Mouse (Mus musculus): ENCODE data around the gene Tmem212. TPM values are rescaled to one million over a fixed set of nuclear protein-coding genes. Genes with fewer than 3 reads are reported as not detected.

Gene Tmem212
- polyA plus RNA-seq, 1 experiment = not detected

DNA sequence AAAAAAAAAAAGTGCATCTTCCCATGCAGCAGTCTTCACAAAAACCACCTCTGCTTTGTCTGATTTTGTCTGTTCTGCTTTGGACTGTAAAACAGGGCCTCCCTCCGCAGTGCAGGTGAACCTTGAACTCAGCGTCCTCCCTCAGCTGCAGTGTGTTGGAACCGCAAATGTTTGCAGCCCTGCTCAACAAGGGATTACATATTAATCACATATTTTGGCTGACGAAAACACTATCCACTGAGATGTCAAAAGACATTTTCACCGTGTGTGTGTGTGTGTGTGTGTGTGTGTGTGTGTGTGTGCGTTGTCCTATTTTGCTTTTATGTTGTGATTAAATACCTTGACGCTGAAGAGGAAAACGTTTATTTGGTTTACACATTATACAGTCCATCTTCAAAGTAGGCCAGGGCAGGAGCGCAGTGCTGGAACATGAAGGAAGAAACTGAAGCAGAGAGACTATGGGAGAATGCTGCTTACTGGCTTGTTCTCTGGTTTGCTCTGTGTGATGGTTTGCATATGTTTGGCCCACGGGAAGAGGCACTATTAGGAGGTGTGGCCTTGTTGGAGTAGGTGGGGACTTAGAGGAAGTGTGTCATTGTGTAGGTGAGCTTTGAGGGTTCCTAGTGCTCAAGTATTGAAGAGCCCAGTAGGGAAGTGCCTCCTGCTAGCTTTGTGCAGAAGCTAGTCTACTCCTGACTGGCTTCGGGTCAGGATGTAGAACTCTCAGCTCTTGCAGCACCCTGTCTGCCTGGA lies 25.3 kb upstream of the Tmem212 start:
- Histone ChIP-seq H3K79me2 (ENCODE audit: control insufficient read depth, insufficient read depth) (no peaks in the 10 kb centered on the region), H3K79me3 (ENCODE audit: low read depth) (no peaks in the 10 kb centered on the region), H3K27me3 (ENCODE audit: control insufficient read depth, insufficient read depth, insufficient read length) (no peaks in the 10 kb centered on the region), H3K4me3 (ENCODE audit: insufficient read depth, poor library complexity, severe bottlenecking) (no peak overlapping the region), H3K36me3 (ENCODE audit: control insufficient read depth, insufficient read depth) (no peaks in the 10 kb centered on the region), H3ac (ENCODE audit: control insufficient read depth, insufficient read length, low read depth) (no peak overlapping the region)
- TF ChIP-seq MYOD1 (IDR thresholded peaks at IDR 0.05; ENCODE audit: control insufficient read depth, insufficient read length, low read depth) = no peak

DNA sequence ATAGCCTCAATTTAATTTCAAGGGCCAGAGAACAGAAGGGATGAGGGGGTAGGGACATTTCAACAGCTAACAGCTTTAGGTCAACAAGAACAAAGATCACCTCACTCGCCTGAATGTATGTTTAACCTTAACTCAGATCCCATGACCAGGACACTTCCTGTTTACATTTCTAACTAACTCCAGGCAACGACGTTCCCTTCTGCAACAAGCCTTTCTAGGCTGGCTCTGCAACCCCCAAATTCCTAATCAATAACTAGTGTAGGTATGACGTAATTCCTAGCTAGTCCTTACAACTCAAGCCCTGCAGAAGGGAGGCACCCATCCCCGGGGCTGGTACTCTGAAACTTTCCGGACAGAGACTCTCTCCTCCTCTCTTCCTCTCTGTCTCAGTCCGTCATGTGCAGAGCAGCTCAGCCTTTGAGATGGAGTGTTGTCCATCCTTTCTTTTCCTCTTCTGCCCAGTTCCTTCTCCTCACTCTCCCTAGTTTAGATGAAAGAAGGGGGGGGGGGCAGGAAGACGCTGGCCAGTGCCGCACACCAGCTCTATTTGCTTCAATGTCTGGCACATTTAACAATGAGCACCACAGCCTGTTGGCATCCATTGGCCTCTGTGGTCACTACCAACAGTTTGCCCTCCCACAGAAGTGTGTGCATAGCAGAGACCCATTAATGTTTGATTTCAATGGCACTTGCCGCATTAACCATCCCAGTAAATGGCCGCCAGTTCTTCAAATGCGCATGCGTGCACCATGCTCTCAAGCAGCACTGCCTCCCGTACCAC lies 22.7 kb upstream of the Tmem212 start:
- no peak overlapping the region for H3K4me3 ChIP-seq (ENCODE audit: insufficient read depth, poor library complexity, severe bottlenecking)
- no peaks in the 10 kb centered on the region for H3K79me3 ChIP-seq (ENCODE audit: low read depth)
- no peaks in the 10 kb centered on the region for H3K79me2 ChIP-seq (ENCODE audit: control insufficient read depth, insufficient read depth)
- H3ac ChIP-seq (ENCODE audit: control insufficient read depth, insufficient read length, low read depth) = no peak overlapping the region
- no peak for TF ChIP-seq MAX (IDR thresholded peaks at IDR 0.05)
- no peak for TF ChIP-seq MYOD1 (IDR thresholded peaks at IDR 0.05; ENCODE audit: control insufficient read depth, insufficient read length, low read depth)
- TF ChIP-seq MYOG (IDR thresholded peaks at IDR 0.05; ENCODE audit: control insufficient read depth, extremely low read depth, insufficient read length) = no peak
- TF ChIP-seq USF1 (IDR thresholded peaks at IDR 0.05; ENCODE audit: low read depth) = no peak
- TF ChIP-seq CTCF (IDR thresholded peaks at IDR 0.05; ENCODE audit: control insufficient read depth, insufficient read depth, insufficient read length) = no peak
- no peak for TF ChIP-seq FOSL1 (IDR thresholded peaks at IDR 0.05; ENCODE audit: insufficient read depth, low read length, poor library complexity, severe bottlenecking)
- no peak for TF ChIP-seq CEBPB (IDR thresholded peaks at IDR 0.05; ENCODE audit: low read depth)
- no peaks in the 10 kb centered on the region for H3K27me3 ChIP-seq (ENCODE audit: control insufficient read depth, insufficient read depth, insufficient read length)
- no peaks in the 10 kb centered on the region for H3K36me3 ChIP-seq (ENCODE audit: control insufficient read depth, insufficient read depth)

GRCm38 (mm10) chr3:27909016-27909415 lies 12.8 kb upstream of the Tmem212 start:
- no peak overlapping the region for H3ac ChIP-seq (ENCODE audit: control insufficient read depth, insufficient read length, low read depth)
- H3K79me2 ChIP-seq (ENCODE audit: control insufficient read depth, insufficient read depth) = no peaks in the 10 kb centered on the region
- H3K79me3 ChIP-seq (ENCODE audit: low read depth) = no peaks in the 10 kb centered on the region
- H3K27me3 ChIP-seq (ENCODE audit: control insufficient read depth, insufficient read depth, insufficient read length) = no peaks in the 10 kb centered on the region
- TF ChIP-seq FOSL1 (IDR thresholded peaks at IDR 0.05; ENCODE audit: insufficient read depth, low read length, poor library complexity, severe bottlenecking) = no peak
- TF ChIP-seq USF1 (IDR thresholded peaks at IDR 0.05; ENCODE audit: low read depth) = no peak
- TF ChIP-seq MYOG (IDR thresholded peaks at IDR 0.05; ENCODE audit: control insufficient read depth, extremely low read depth, insufficient read length) = no peak
- no peaks in the 10 kb centered on the region for H3K36me3 ChIP-seq (ENCODE audit: control insufficient read depth, insufficient read depth)
- H3K4me3 ChIP-seq (ENCODE audit: insufficient read depth, poor library complexity, severe bottlenecking) = no peak overlapping the region

DNA sequence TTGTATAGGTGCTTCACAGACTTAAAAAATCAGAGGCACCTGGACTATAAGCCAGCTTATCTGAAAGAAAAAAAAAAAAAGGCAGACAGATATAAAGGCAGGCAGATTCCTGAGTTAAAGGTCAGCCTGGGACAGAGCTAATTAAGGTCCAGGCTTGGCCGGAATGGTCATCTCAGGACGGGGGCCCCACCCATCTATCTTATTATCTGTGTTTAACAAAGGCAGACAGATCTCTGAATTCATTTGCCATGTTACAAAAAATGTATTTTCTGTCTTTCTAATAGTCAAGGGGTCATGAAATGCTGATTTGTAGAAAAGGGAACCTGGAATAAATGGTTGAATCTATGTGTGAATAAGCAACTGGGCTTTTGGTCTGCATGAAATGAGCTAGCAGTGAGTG lies 12.1 kb upstream of the Tmem212 start:
- no peak for TF ChIP-seq MYOD1 (IDR thresholded peaks at IDR 0.05; ENCODE audit: control insufficient read depth, insufficient read length, low read depth)
- no peak for TF ChIP-seq MAX (IDR thresholded peaks at IDR 0.05)
- TF ChIP-seq MYOG (IDR thresholded peaks at IDR 0.05; ENCODE audit: control insufficient read depth, extremely low read depth, insufficient read length) = no peak
- no peak for TF ChIP-seq CTCF (IDR thresholded peaks at IDR 0.05; ENCODE audit: control insufficient read depth, insufficient read depth, insufficient read length)
- no peak for TF ChIP-seq CEBPB (IDR thresholded peaks at IDR 0.05; ENCODE audit: low read depth)
- TF ChIP-seq FOSL1 (IDR thresholded peaks at IDR 0.05; ENCODE audit: insufficient read depth, low read length, poor library complexity, severe bottlenecking) = no peak
- TF ChIP-seq USF1 (IDR thresholded peaks at IDR 0.05; ENCODE audit: low read depth) = no peak
- H3K4me3 ChIP-seq (ENCODE audit: insufficient read depth, poor library complexity, severe bottlenecking) = no peak overlapping the region

GRCm38 (mm10) chr3:27907301-27907700 lies 11.1 kb upstream of the Tmem212 start:
- Histone ChIP-seq H3K36me3 (ENCODE audit: control insufficient read depth, insufficient read depth) (no peaks in the 10 kb centered on the region), H3ac (ENCODE audit: control insufficient read depth, insufficient read length, low read depth) (no peak overlapping the region), H3K4me3 (ENCODE audit: insufficient read depth, poor library complexity, severe bottlenecking) (no peak overlapping the region), H3K79me3 (ENCODE audit: low read depth) (no peaks in the 10 kb centered on the region), H3K79me2 (ENCODE audit: control insufficient read depth, insufficient read depth) (no peaks in the 10 kb centered on the region), H3K27me3 (ENCODE audit: control insufficient read depth, insufficient read depth, insufficient read length) (no peaks in the 10 kb centered on the region)
- TF ChIP-seq MAX (IDR thresholded peaks at IDR 0.05) = no peak
- TF ChIP-seq MYOD1 (IDR thresholded peaks at IDR 0.05; ENCODE audit: control insufficient read depth, insufficient read length, low read depth) = no peak
- no peak for TF ChIP-seq FOSL1 (IDR thresholded peaks at IDR 0.05; ENCODE audit: insufficient read depth, low read length, poor library complexity, severe bottlenecking)
- no peak for TF ChIP-seq MYOG (IDR thresholded peaks at IDR 0.05; ENCODE audit: control insufficient read depth, extremely low read depth, insufficient read length)
- TF ChIP-seq USF1 (IDR thresholded peaks at IDR 0.05; ENCODE audit: low read depth) = no peak
- no peak for TF ChIP-seq CTCF (IDR thresholded peaks at IDR 0.05; ENCODE audit: control insufficient read depth, insufficient read depth, insufficient read length)
- TF ChIP-seq CEBPB (IDR thresholded peaks at IDR 0.05; ENCODE audit: low read depth) = no peak

More for the DNA sequence above, 12.1 kb upstream of the Tmem212 start:
- H3K79me2 ChIP-seq (ENCODE audit: control insufficient read depth, insufficient read depth) = no peaks in the 10 kb centered on the region
- H3K27me3 ChIP-seq (ENCODE audit: control insufficient read depth, insufficient read depth, insufficient read length) = no peaks in the 10 kb centered on the region
- no peaks in the 10 kb centered on the region for H3K36me3 ChIP-seq (ENCODE audit: control insufficient read depth, insufficient read depth)
- no peak overlapping the region for H3ac ChIP-seq (ENCODE audit: control insufficient read depth, insufficient read length, low read depth)
- no peaks in the 10 kb centered on the region for H3K79me3 ChIP-seq (ENCODE audit: low read depth)

Measured in C2C12 (cell line).